Mouse (Mus musculus): ENCODE results near the gene 2700049A03Rik.
"Not testable (repeated sequence)": the region's sequence is repeated elsewhere in the genome, so short reads cannot be mapped to it uniquely, and the experiment has no call there.

Gene 2700049A03Rik

GRCm38 (mm10) chr12:71136130-71136973 is at the start of gene 2700049A03Rik, which contains the start of gene Timm9:
2700049A03Rik (plus strand) TSS chr12:71136848.
Timm9 (minus strand) TSS chr12:71136684.
- DNase-seq (ENCODE audit: low spot score), result peak; percentile 71

GRCm38 (mm10) chr12:71104275-71104674 is 32.4 kb upstream of the 2700049A03Rik start:
- not testable (repeated sequence) for DNase-seq (ENCODE audit: low spot score)

- DNase-seq (ENCODE audit: low spot score), result no peak
Observed at GRCm38 (mm10) chr12:71107216-71107771, 29.4 kb upstream of the 2700049A03Rik start.

- peak; percentile 27 for DNase-seq (ENCODE audit: low spot score)
Observed at GRCm38 (mm10) chr12:71111331-71111730, 25.3 kb upstream of the 2700049A03Rik start, which contains the start of gene Tomm20l. Tomm20l (plus strand) TSS chr12:71111428.

GRCm38 (mm10) chr12:71113074-71113473 is 23.6 kb upstream of the 2700049A03Rik start:
- no peak for DNase-seq (ENCODE audit: low spot score)

GRCm38 (mm10) chr12:71113675-71114288 is 22.9 kb upstream of the 2700049A03Rik start:
- DNase-seq (ENCODE audit: low spot score), result peak; percentile 18

- no peak for DNase-seq (ENCODE audit: low spot score)
Observed at GRCm38 (mm10) chr12:71116411-71116810, 20.2 kb upstream of the 2700049A03Rik start.

GRCm38 (mm10) chr12:71122731-71123130 is 13.9 kb upstream of the 2700049A03Rik start:
- no peak for DNase-seq (ENCODE audit: low spot score)

- DNase-seq (ENCODE audit: low spot score), result no peak
Observed at GRCm38 (mm10) chr12:71123286-71123685, 13.4 kb upstream of the 2700049A03Rik start.

- DNase-seq (ENCODE audit: low spot score), result no peak
Observed at GRCm38 (mm10) chr12:71135581-71135980, 1.1 kb upstream of the 2700049A03Rik start.

GRCm38 (mm10) chr12:71136974-71137491 is 385 bp downstream of the 2700049A03Rik start:
- DNase-seq (ENCODE audit: low spot score), result peak; percentile 72

- DNase-seq (ENCODE audit: low spot score), result no peak
Observed at GRCm38 (mm10) chr12:71137686-71138085, 1.0 kb downstream of the 2700049A03Rik start.

GRCm38 (mm10) chr12:71139258-71139828 is 2.7 kb downstream of the 2700049A03Rik start:
- no peak for DNase-seq (ENCODE audit: low spot score)

GRCm38 (mm10) chr12:71141189-71141588 is 4.5 kb downstream of the 2700049A03Rik start:
- no peak for DNase-seq (ENCODE audit: low spot score)

- peak; percentile 32 for DNase-seq (ENCODE audit: low spot score)
Observed at GRCm38 (mm10) chr12:71147641-71148040, 11.0 kb downstream of the 2700049A03Rik start.

- no peak for DNase-seq (ENCODE audit: low spot score)
Observed at GRCm38 (mm10) chr12:71148801-71149200, 12.2 kb downstream of the 2700049A03Rik start.

GRCm38 (mm10) chr12:71149456-71149855 is 12.8 kb downstream of the 2700049A03Rik start:
- no peak for DNase-seq (ENCODE audit: low spot score)

GRCm38 (mm10) chr12:71150167-71150566 is 13.5 kb downstream of the 2700049A03Rik start:
- DNase-seq (ENCODE audit: low spot score), result no peak

GRCm38 (mm10) chr12:71154979-71155378 is 18.3 kb downstream of the 2700049A03Rik start:
- DNase-seq (ENCODE audit: low spot score), result no peak

- no peak for DNase-seq (ENCODE audit: low spot score)
Observed at GRCm38 (mm10) chr12:71157974-71158373, 21.3 kb downstream of the 2700049A03Rik start.

- DNase-seq (ENCODE audit: low spot score), result no peak
Observed at GRCm38 (mm10) chr12:71164410-71164809, 27.8 kb downstream of the 2700049A03Rik start.

- no peak for DNase-seq (ENCODE audit: low spot score)
Observed at GRCm38 (mm10) chr12:71169911-71170310, 33.3 kb downstream of the 2700049A03Rik start.

Measured in ovary, postnatal 14 days (tissue).